24 mouse cellular contexts compared by ENCODE assay signal in genomic region chr9:32157201-32157600, GRCm38 (mm10). TPM values are rescaled to one million over a fixed set of nuclear protein-coding genes. Genes with fewer than 3 reads are reported as not detected.
DNase-seq lines count a peak whose midpoint lies in the region; ATAC-seq and TF ChIP-seq lines count a peak whose summit lies in the region.
"Had no signal": no experiment of that assay in that cellular context is flagged by ENCODE, and none has a peak within 500 bp of the region (broad histone marks: within the 10 kb centered on the region; RNA-seq: fewer than 3 reads in every experiment).

No protein-coding gene starts in this region.

- peaks cover 9% of the 10 kb centered on the region; the same call in 1 of the 2 replicates for H3K36me3 ChIP-seq in heart, embryonic 13.5 days
- no peaks in the 10 kb centered on the region for H3K36me3 ChIP-seq in heart, embryonic 11.5 days (ENCODE audit: control insufficient read depth, insufficient read depth, low read length)
- H3K36me3 ChIP-seq in kidney, postnatal 0 days (ENCODE audit: insufficient read depth, low read length) = no peaks in the 10 kb centered on the region
- H3K36me3 ChIP-seq: embryonic facial prominence, embryonic 12.5 days; forebrain, embryonic 15.5 days; G1E had no signal

- H3K27me3 ChIP-seq in heart, embryonic 13.5 days (replicated peaks) = no peaks in the 10 kb centered on the region
- H3K27me3 ChIP-seq in heart, embryonic 11.5 days (ENCODE audit: control insufficient read depth, insufficient read depth, low read length) = no peaks in the 10 kb centered on the region
- H3K27me3 ChIP-seq in kidney, postnatal 0 days (ENCODE audit: insufficient read depth, low read length) = no peaks in the 10 kb centered on the region
- H3K27me3 ChIP-seq: CH12.LX; embryonic facial prominence, embryonic 12.5 days; forebrain, embryonic 13.5 days; forebrain, embryonic 15.5 days; Patski had no signal

- H3K4me3 ChIP-seq in heart, embryonic 13.5 days = no peak overlapping the region
- no peak overlapping the region for H3K4me3 ChIP-seq in heart, embryonic 11.5 days (ENCODE audit: low read depth, low read length)
- H3K4me3 ChIP-seq in kidney, postnatal 0 days (replicated peaks; ENCODE audit: low read depth, low read length) = no peak overlapping the region
- H3K4me3 ChIP-seq: embryonic facial prominence, embryonic 10.5 days; embryonic facial prominence, embryonic 12.5 days; forebrain, embryonic 13.5 days; forebrain, embryonic 15.5 days had no signal

- peak overlapping the region; percentile 12; the same call in 1 of the 2 replicates for H3K9ac ChIP-seq in heart, embryonic 13.5 days
- H3K9ac ChIP-seq in heart, embryonic 11.5 days (ENCODE audit: low read depth, low read length) = no peak overlapping the region
- H3K9ac ChIP-seq in kidney, postnatal 0 days (ENCODE audit: low read depth, low read length) = no peak overlapping the region
- H3K9ac ChIP-seq: embryonic facial prominence, embryonic 12.5 days; forebrain, embryonic 13.5 days; forebrain, embryonic 15.5 days had no signal

- peak; percentile 49 for DNase-seq in kidney, adult 9 months
- DNase-seq in kidney, postnatal 36 days = no peak
- no peak for DNase-seq in kidney, postnatal 0 days (ENCODE audit: low spot score)
- no peak for DNase-seq in kidney, postnatal 25 days
- DNase-seq: adrenal gland, adult 8-10 months; adrenal gland, postnatal 14 days; adrenal gland, postnatal 36 days; B cell, adult 2 months; cerebellum, adult 11-12 months; cerebellum, adult 2 months; cerebellum, adult 9-10 months; cerebellum, postnatal 10 days; cerebellum, postnatal 25 days had no signal

- ATAC-seq in heart, embryonic 13.5 days (ENCODE audit: extremely low read depth, insufficient number of reproducible peaks, low FRiP score, low TSS enrichment) = no peak
- no peak for ATAC-seq in heart, embryonic 11.5 days (replicated peaks; ENCODE audit: insufficient number of reproducible peaks, low FRiP score, low TSS enrichment)
- peak; percentile 53 for ATAC-seq in kidney, postnatal 0 days (replicated peaks; ENCODE audit: low FRiP score, low read depth)
- ATAC-seq: activated CD4-positive, CD25-positive, alpha-beta regulatory T cell, adult 4 months; CD4-positive, CD25-positive, alpha-beta regulatory T cell, adult 4 months; forebrain, embryonic 13.5 days; forebrain, embryonic 15.5 days; Patski had no signal

- 47% methylated on average over 3 of the region's 3 CpGs for WGBS in heart, embryonic 13.5 days
- WGBS in heart, embryonic 11.5 days (ENCODE audit: insufficient replicate concordance) = 56% methylated on average over 3 of the region's 3 CpGs
- WGBS in kidney, postnatal 0 days = 65% methylated on average over 3 of the region's 3 CpGs

- H3K4me2 ChIP-seq in heart, embryonic 13.5 days = no peak overlapping the region
- no peak overlapping the region for H3K4me2 ChIP-seq in heart, embryonic 11.5 days
- H3K4me2 ChIP-seq in kidney, postnatal 0 days (ENCODE audit: low read length) = no peak overlapping the region
- H3K4me2 ChIP-seq: embryonic facial prominence, embryonic 12.5 days; forebrain, embryonic 13.5 days; forebrain, embryonic 15.5 days had no signal

- TF ChIP-seq CTCF in kidney, postnatal 0 days (IDR thresholded peaks at IDR 0.05; ENCODE audit: low read depth) = no peak

- no peaks in the 10 kb centered on the region for H3K9me3 ChIP-seq in heart, embryonic 13.5 days
- H3K9me3 ChIP-seq in heart, embryonic 11.5 days (replicated peaks; ENCODE audit: control insufficient read depth, low read length) = no peaks in the 10 kb centered on the region
- no peaks in the 10 kb centered on the region for H3K9me3 ChIP-seq in kidney, postnatal 0 days (replicated peaks; ENCODE audit: low read length)
- H3K9me3 ChIP-seq: embryonic facial prominence, embryonic 10.5 days; embryonic facial prominence, embryonic 12.5 days; forebrain, embryonic 13.5 days; forebrain, embryonic 15.5 days; G1E had no signal

- H3K4me1 ChIP-seq in heart, embryonic 13.5 days = peaks cover 24% of the 10 kb centered on the region
- peaks cover 6% of the 10 kb centered on the region for H3K4me1 ChIP-seq in heart, embryonic 11.5 days (ENCODE audit: control insufficient read depth, insufficient read depth, low read length)
- H3K4me1 ChIP-seq in kidney, postnatal 0 days (replicated peaks; ENCODE audit: insufficient read depth, low read length) = no peaks in the 10 kb centered on the region
- H3K4me1 ChIP-seq: embryonic facial prominence, embryonic 10.5 days; forebrain, embryonic 13.5 days had no signal

- no peak overlapping the region for H3K27ac ChIP-seq in heart, embryonic 13.5 days (replicated peaks)
- H3K27ac ChIP-seq in heart, embryonic 11.5 days (ENCODE audit: low read depth, low read length) = no peak overlapping the region
- no peak overlapping the region for H3K27ac ChIP-seq in kidney, postnatal 0 days
- H3K27ac ChIP-seq: embryonic facial prominence, embryonic 10.5 days; embryonic facial prominence, embryonic 12.5 days; forebrain, embryonic 13.5 days; forebrain, embryonic 15.5 days had no signal

RNA-seq across cellular contexts. Expression of gene Arhgap32, which starts 41.3 kb away (rescaled TPM):
- polyA plus RNA-seq in heart, embryonic 13.5 days (2015; fragmentation: Nextera tagmentation; extraction: Ambion mirVana) = 2.9 and 3.3 TPM in 2 replicates
- polyA plus RNA-seq in heart, embryonic 11.5 days (2014; fragmentation: Nextera tagmentation; extraction: Ambion mirVana) = 3.5 and 3.7 TPM in 2 replicates
- polyA plus RNA-seq in kidney, postnatal 0 days (2015; fragmentation: Nextera tagmentation; extraction: Ambion mirVana) = 9.4 and 10.1 TPM in 2 replicates
- polyA plus RNA-seq: activated CD4-positive, CD25-positive, alpha-beta regulatory T cell, adult 4 months; CD4-positive, CD25-positive, alpha-beta regulatory T cell, adult 4 months had no signal
